Mouse (Mus musculus): ENCODE results near the gene Brk1.

The Brk1 gene

DNA sequence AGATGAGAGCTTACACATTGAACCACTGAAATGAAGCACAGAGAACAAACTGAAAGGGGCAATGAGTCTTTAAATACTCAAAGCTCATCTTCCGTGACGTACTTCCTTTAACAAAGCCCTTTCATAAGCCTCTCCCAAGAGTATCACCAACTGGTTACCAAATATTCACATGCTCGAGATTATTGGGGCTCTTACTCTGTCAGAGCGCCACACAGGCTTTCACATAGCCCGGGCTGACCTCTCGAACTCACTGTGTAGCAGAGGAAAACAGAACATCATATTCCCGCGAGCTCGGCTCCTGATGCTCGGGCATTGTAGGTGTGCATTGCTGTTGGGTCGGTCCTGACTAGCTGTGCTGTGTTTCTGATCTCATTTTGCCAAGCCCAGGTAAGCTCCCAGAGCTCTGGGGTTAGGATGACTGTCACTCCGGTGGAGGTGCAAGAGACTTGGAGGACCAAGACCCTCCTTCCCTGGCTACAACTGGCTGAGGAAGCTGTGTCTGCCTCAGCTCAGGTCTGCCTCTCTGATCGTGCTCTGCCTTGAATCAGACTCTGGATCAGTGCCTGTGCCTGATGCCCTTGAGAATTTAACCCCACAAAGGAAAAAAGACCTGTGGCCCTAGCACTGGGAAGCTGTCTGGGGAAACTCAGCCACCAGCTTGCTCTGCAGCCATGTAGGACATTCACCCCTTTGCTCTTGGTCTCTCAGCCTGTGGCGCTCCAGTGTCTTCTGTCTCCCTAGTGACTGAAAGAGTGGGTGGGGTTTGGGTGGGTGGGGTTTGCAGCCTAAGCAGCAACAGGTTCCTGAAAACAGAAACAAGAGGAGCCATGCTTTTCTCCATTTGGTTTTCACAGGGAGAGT is 56.1 kb downstream of the Brk1 start:
- no peak for DNase-seq (ENCODE audit: low spot score)

DNA sequence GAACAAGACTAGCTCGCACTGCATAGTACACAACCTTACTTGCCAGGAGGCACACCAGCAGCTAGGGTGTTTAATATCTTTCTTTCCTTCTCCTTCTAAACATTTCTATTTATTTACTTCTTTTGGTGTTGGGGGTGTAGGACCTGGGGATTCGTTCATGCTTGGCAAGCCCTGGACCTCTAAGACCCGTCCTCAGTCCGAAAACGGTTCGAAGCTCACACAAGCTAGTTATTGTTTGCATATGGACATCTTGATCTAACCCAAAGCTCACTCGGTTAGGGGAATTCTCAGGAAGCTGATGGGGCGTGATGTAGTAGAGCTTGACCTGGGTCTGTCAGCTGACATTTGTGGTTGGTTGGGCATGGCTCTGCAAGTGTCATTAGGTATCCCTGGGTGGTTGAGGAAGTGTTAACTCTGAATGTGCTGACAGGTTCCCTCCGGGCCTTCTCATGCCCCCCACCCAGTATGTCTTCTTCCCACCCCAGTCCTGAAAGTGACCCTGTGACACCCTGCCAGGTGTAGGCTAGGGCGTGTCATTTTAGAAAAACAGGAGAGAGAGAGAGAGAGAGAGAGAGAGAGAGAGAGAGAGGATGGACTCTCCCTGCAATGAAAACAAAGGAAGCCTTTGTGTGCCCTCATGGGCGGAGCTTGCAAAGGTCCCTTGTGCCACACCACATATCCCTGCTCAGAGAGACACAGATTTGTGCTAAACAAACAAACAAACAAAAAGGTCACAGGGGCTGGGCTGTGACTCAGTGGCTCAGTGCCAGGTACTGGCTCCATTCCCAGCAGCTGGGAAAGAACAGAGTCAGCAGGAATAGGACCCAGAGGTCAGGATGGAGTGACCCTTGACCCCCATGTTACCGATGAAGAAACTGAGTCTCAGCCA is 57.0 kb downstream of the Brk1 start:
- no peak for DNase-seq (ENCODE audit: low spot score)

DNA sequence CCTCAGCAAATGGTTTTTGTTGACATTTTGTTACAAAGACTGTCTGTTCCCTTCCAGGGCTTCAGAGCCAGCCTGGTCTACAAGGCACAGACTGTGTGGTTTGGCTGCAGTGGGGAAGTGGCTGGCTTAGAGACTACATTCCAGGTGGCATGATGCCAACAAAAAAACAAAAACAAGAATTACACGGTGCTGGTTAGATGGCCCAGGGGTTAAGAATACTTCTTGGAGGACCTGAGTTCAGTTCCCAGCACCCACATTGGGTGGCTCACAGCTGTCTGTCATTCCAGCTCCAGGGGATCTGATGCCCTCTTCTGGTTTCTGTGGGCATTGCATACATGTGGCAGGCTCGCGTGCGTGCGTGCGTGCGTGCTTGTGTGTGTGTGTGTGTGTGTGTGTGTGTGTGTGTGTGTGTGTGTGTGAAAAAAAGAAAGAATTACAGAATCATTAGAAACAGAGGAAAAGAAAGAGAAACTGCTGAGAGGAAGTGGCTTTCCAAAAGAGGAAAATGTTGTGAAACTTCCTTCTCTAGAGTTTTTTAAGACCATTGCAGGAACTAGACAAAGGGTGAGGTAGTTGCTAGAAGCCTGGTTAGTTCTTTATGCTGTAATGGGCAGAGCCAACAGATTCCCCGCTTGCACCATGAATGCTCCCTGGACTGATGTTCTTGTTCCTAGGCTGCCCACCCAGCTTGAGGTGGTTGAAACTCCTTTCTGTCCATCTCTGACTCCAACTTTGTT is 58.6 kb downstream of the Brk1 start:
- no peak for DNase-seq (ENCODE audit: low spot score)

DNA sequence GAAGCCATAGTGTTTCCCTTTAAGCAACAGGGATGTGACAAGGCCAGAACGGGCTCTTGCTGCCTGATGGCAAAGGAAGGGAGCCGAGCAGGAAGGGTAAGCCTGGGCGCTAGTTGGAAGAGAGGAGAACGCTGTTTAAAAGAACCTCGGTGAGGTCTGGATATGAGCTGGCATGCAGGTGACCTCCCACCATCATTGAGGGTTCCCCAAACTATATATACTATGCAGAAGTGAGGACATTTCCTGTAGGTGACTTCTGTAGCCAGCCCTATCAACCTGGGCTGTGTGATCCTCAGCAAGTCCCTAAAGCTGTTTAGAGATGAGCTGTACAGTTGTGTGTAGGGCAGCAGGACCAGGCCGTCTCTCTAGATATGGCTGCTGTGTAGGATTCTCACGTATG is 59.7 kb downstream of the Brk1 start:
- DNase-seq (ENCODE audit: low spot score) = no peak

Measured in urinary bladder, postnatal 10 days (tissue).